Mouse (Mus musculus) heart, postnatal 25 days (tissue): ENCODE results near the gene Gsdme. TPM values are rescaled to one million over a fixed set of nuclear protein-coding genes. Genes with fewer than 3 reads are reported as not detected.

Experiments
- DNase-seq: peaks from one replicate; pipeline ENCODE4 v3.0.0; 2022; ENCODE audit warnings: low spot score
- intact Hi-C: fragments of 180-260 bp; cut with DNase I; formaldehyde crosslinking; loops from one replicate; pipeline ENCODE4 v1.15.1; 2025
- total RNA-seq, 2 experiments: library from RNA; stranded (reverse); gene quantifications; 2 replicates each; pipeline ENCODE4 v1.2.3; 2021

Gsdme gene
- under 1 TPM; 0.34 to 0.49 TPM for total RNA-seq

- intact Hi-C loops, result no loop called here
- DNase-seq, result no peak
Measured at GRCm38 (mm10) chr6:50263670-50264069, at the start of gene Gsdme. Gsdme (minus strand) TSS chr6:50263862.

GRCm38 (mm10) chr6:50312647-50313046 is 49.0 kb upstream of the Gsdme start:
- intact Hi-C loops, result loop anchor here (1.0 to 10.0 kb wide), 4 partner anchors 92 to 224 kb away; partner anchors contain the start of gene Osbpl3

GRCm38 (mm10) chr6:50309019-50309418 is 45.4 kb upstream of the Gsdme start:
- DNase-seq, result no peak
- intact Hi-C loops, result no loop called here

More at GRCm38 (mm10) chr6:50312647-50313046, 49.0 kb upstream of the Gsdme start:
- peak; percentile 39 for DNase-seq

GRCm38 (mm10) chr6:50306625-50307024 is 43.0 kb upstream of the Gsdme start:
- no peak for DNase-seq
- intact Hi-C loops, result no loop called here

GRCm38 (mm10) chr6:50304949-50305491 is 41.4 kb upstream of the Gsdme start:
- peak; percentile 44 for DNase-seq
- intact Hi-C loops, result loop anchor here (2.0 kb wide), 1 partner anchor 232 kb away; no protein-coding TSS in a partner anchor

- DNase-seq, result no peak
- intact Hi-C loops, result no loop called here
Measured at GRCm38 (mm10) chr6:50301121-50301520, 37.5 kb upstream of the Gsdme start.

- no peak for DNase-seq
- intact Hi-C loops, result no loop called here
Measured at GRCm38 (mm10) chr6:50300622-50301021, 37.0 kb upstream of the Gsdme start.

GRCm38 (mm10) chr6:50299071-50299470 is 35.4 kb upstream of the Gsdme start:
- intact Hi-C loops, result loop anchor here (10.0 kb wide), 1 partner anchor 364 kb away; no protein-coding TSS in a partner anchor
- no peak for DNase-seq

- intact Hi-C loops, result loop anchor here (10.0 kb wide), 1 partner anchor 363 kb away; no protein-coding TSS in a partner anchor
- no peak for DNase-seq
Measured at GRCm38 (mm10) chr6:50297671-50298070, 34.0 kb upstream of the Gsdme start.

- DNase-seq, result no peak
- intact Hi-C loops, result loop anchor here (2.0 to 10.0 kb wide), 2 partner anchors 182 to 360 kb away; no protein-coding TSS in a partner anchor
Measured at GRCm38 (mm10) chr6:50295136-50295535, 31.5 kb upstream of the Gsdme start.

GRCm38 (mm10) chr6:50294128-50294527 is 30.5 kb upstream of the Gsdme start:
- DNase-seq, result peak; percentile 40
- intact Hi-C loops, result loop anchor here (1.0 to 10.0 kb wide), 4 partner anchors 112 to 775 kb away; no protein-coding TSS in a partner anchor

- intact Hi-C loops, result loop anchor here (5.0 to 10.0 kb wide), 2 partner anchors 109 to 357 kb away; no protein-coding TSS in a partner anchor
- DNase-seq, result no peak
Measured at GRCm38 (mm10) chr6:50291650-50292049, 28.0 kb upstream of the Gsdme start.

- DNase-seq, result no peak
- intact Hi-C loops, result no loop called here
Measured at GRCm38 (mm10) chr6:50286881-50287280, 23.2 kb upstream of the Gsdme start.

GRCm38 (mm10) chr6:50279642-50280041 is 16.0 kb upstream of the Gsdme start:
- DNase-seq, result no peak
- intact Hi-C loops, result no loop called here

- intact Hi-C loops, result no loop called here
- DNase-seq, result no peak
Measured at GRCm38 (mm10) chr6:50273947-50274346, 10.3 kb upstream of the Gsdme start.

- DNase-seq, result no peak
- intact Hi-C loops, result no loop called here
Measured at GRCm38 (mm10) chr6:50273416-50273815, 9.8 kb upstream of the Gsdme start.

GRCm38 (mm10) chr6:50262310-50262709 is 1.4 kb downstream of the Gsdme start:
- no peak for DNase-seq
- intact Hi-C loops, result no loop called here

GRCm38 (mm10) chr6:50261922-50262261 is 1.8 kb downstream of the Gsdme start:
- no peak for DNase-seq
- intact Hi-C loops, result no loop called here

GRCm38 (mm10) chr6:50261201-50261921 is 2.3 kb downstream of the Gsdme start:
- DNase-seq, result peak; percentile 66
- intact Hi-C loops, result no loop called here

- intact Hi-C loops, result no loop called here
- DNase-seq, result no peak
Measured at GRCm38 (mm10) chr6:50255356-50255755, 8.3 kb downstream of the Gsdme start.

- intact Hi-C loops, result no loop called here
- DNase-seq, result peak; percentile 26
Measured at GRCm38 (mm10) chr6:50254723-50255184, 8.9 kb downstream of the Gsdme start.
